Mouse (Mus musculus) hindbrain, embryonic 14.5 days (tissue): ENCODE data around the gene Irgc1. TPM values are rescaled to one million over a fixed set of nuclear protein-coding genes. Genes with fewer than 3 reads are reported as not detected.

Source experiments
- ATAC-seq: fragments of 200-750 bp; cut with Nextera tagmentation; 2 replicates; pipeline ENCODE4 v1.8.0; 2017; ENCODE audit warnings: moderate number of reproducible peaks, mild to moderate bottlenecking, moderate TSS enrichment, moderate library complexity; ENCODE audit not compliant: low FRiP score
- DNase-seq: peaks from one replicate; pipeline ENCODE4 v3.0.0-alpha.2; 2015; ENCODE audit warnings: low spot score
- H3K27ac ChIP-seq: fragments of 300-500 bp; sonication (generic); 2 replicates; pipeline ENCODE4 v1.5.1; 2014; ENCODE audit warnings: mild to moderate bottlenecking, moderate library complexity
- H3K27me3 ChIP-seq: fragments of 300-500 bp; sonication (generic); 2 replicates; pipeline ENCODE4 v1.6.1; 2014; ENCODE audit warnings: mild to moderate bottlenecking, low read length, mixed read lengths; ENCODE audit not compliant: control insufficient read depth, insufficient read depth
- H3K36me3 ChIP-seq: fragments of 300-500 bp; sonication (generic); replicated peaks from 2 replicates; pipeline ENCODE4 v1.6.1; 2014; ENCODE audit not compliant: control insufficient read depth, insufficient read depth
- H3K4me1 ChIP-seq: fragments of 300-500 bp; sonication (generic); replicated peaks from 2 replicates; pipeline ENCODE4 v1.6.1; 2014; ENCODE audit warnings: antibody characterized with exemption, low read length, mixed read lengths; ENCODE audit not compliant: control insufficient read depth, insufficient read depth
- H3K4me2 ChIP-seq: fragments of 300-500 bp; sonication (generic); replicated peaks from 2 replicates; pipeline ENCODE4 v1.6.1; 2014; ENCODE audit warnings: mild to moderate bottlenecking, moderate library complexity
- H3K4me3 ChIP-seq: fragments of 300-500 bp; sonication (generic); replicated peaks from 2 replicates; pipeline ENCODE4 v1.5.1; 2014; ENCODE audit warnings: mild to moderate bottlenecking, low read length
- H3K9ac ChIP-seq: fragments of 300-500 bp; sonication (generic); 2 replicates; pipeline ENCODE4 v1.6.1; 2014
- H3K9me3 ChIP-seq: fragments of 300-500 bp; sonication (generic); 2 replicates; pipeline ENCODE4 v1.6.1; 2016; ENCODE audit warnings: low read length; ENCODE audit not compliant: control insufficient read depth
- WGBS: fragments of 180-500 bp; shearing (Covaris S2); extraction: QIAGEN DNeasy Blood & Tissue Kit; methylation state at CpG from one replicate; pipeline ENCODE4 v1.1.7; 2014; 5-methylcytosine and 5-hydroxymethylcytosine counted together
- polyA plus RNA-seq: library from polyadenylated mRNA; unstranded; fragments of >200 nt; fragmentation: Nextera tagmentation; extraction: Ambion mirVana; gene quantifications from 2 replicates; pipeline ENCODE4 v1.2.1, GENCODE M21; 2014

Irgc1 gene
- polyA plus RNA-seq, 1 experiment from 2014 or later, result not detected

DNA sequence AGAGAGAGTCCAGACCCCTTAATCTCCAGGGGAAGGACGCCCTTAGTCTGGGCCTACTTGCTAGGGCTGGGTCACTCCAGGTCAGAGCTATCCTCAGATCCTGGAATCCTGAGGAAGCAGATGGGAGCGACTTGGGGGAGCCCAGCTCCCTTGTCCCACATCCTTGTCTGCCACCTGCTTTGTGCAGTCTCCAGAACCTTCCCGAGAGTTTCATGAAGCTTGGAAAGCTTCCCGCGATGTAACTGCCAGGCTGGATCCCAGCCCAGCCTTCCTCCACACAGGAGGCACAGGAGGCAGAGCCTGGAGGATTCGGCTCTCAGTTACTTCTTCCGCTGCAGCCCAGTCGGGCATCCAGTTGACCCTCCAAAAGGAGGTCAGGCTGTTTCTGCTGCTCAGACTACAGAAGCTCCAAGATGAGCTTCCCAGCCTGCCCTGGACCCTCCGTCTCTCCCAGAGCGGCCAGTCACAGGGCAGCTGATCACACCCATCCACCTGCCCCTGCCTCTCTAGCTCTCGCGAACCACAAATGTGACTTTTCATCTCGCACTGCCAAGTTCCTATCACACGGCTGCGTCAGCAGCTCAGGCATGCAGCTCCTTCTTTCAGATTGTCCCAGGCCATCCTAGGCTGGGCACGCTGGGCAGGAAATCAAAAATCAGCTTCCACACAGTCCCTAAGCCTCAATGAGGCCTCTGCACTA lies 22.5 kb downstream of the Irgc1 start:
- Histone ChIP-seq H3K9ac (no peak overlapping the region), H3K9me3 (no peaks in the 10 kb centered on the region), H3K36me3 (no peaks in the 10 kb centered on the region), H3K27me3 (no peaks in the 10 kb centered on the region; the same call in 1 of the 2 replicates), H3K4me1 (no peaks in the 10 kb centered on the region), H3K4me3 (no peak overlapping the region), H3K4me2 (no peak overlapping the region), H3K27ac (no peak overlapping the region)
- 68% methylated on average over 16 of the region's 16 CpGs for WGBS
- ATAC-seq (no peak), DNase-seq (peak; percentile 39)

DNA sequence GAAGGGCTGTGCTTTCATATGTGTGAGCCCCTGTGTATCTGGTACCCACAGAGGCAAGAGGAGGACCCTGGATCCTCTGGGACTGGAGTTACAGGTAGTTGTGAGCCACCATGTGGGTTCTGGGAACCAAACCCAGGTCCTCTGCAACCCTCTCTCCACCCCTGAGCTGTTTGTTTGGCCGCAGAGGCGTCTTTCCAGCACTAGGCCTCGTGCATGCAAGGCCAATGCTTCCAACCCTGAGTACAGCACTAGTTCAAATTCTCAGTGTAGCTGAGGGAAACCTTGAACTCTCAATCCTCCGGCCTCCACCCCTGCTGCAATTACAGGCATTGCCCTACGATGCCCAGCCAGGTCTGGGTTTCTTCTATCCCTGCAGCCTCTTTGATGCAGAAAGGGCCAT lies 23.4 kb downstream of the Irgc1 start:
- ATAC-seq (no peak), DNase-seq (no peak)
- no peaks in the 10 kb centered on the region for H3K9me3 ChIP-seq
- H3K4me1 ChIP-seq, result no peaks in the 10 kb centered on the region
- 89% methylated on average over 5 of the region's 5 CpGs for WGBS
- H3K9ac ChIP-seq, result no peak overlapping the region
- no peaks in the 10 kb centered on the region for H3K36me3 ChIP-seq
- no peak overlapping the region for H3K27ac ChIP-seq
- H3K4me3 ChIP-seq, result no peak overlapping the region
- no peak overlapping the region for H3K4me2 ChIP-seq
- no peaks in the 10 kb centered on the region; the same call in 1 of the 2 replicates for H3K27me3 ChIP-seq

DNA sequence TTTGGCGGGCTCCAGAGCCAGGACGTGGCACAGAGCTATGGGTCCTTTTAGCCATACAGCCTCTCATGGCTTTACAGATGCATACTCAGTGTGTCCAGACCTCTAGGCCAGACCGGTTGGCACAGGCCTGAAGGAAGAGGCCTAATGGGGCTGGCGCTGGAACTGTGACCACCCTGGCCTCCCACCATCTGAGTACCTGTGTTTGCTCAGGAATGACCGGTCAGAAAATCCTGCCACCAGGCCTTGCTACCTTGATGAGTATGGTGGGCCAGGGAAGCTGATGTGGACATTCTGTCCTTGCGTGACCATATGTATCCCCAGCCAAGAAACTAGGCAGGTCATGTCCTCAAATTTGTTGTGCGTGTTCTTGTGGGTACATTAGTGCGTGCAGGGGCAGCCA lies 24.9 kb downstream of the Irgc1 start:
- Histone ChIP-seq H3K27ac (no peak overlapping the region), H3K27me3 (no peaks in the 10 kb centered on the region), H3K4me3 (no peak overlapping the region), H3K4me1 (no peaks in the 10 kb centered on the region), H3K4me2 (no peak overlapping the region), H3K36me3 (peaks cover 12% of the 10 kb centered on the region), H3K9ac (no peak overlapping the region), H3K9me3 (no peaks in the 10 kb centered on the region)
- WGBS, result 97% methylated on average over 8 of the region's 8 CpGs
- no peak for ATAC-seq
- DNase-seq, result no peak

DNA sequence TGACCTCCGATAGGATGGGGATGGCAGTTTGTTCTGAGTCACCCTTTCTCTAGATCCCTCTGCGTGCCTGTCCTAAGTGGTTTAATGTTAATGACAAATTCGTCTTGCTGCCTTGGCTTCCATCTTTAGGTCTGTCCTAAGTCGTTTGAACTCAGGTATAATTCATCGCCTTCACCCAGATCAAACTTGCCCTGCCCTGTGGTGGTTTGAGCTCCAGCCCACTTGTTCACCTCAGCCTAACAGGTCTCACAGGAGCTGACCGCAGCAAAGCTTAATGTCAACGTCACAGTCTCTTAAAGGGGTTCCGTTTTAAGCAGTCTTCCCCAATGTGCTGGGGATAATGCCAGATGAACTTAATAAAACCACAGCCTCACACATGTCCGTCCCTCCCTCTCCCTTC lies 26.2 kb downstream of the Irgc1 start:
- Histone ChIP-seq H3K27ac (no peak overlapping the region), H3K36me3 (peaks cover 23% of the 10 kb centered on the region), H3K27me3 (no peaks in the 10 kb centered on the region), H3K9me3 (no peaks in the 10 kb centered on the region), H3K4me3 (no peak overlapping the region), H3K4me1 (no peaks in the 10 kb centered on the region), H3K9ac (no peak overlapping the region), H3K4me2 (no peak overlapping the region)
- 90% methylated on average over 9 of the region's 9 CpGs for WGBS
- ATAC-seq (no peak), DNase-seq (no peak)

DNA sequence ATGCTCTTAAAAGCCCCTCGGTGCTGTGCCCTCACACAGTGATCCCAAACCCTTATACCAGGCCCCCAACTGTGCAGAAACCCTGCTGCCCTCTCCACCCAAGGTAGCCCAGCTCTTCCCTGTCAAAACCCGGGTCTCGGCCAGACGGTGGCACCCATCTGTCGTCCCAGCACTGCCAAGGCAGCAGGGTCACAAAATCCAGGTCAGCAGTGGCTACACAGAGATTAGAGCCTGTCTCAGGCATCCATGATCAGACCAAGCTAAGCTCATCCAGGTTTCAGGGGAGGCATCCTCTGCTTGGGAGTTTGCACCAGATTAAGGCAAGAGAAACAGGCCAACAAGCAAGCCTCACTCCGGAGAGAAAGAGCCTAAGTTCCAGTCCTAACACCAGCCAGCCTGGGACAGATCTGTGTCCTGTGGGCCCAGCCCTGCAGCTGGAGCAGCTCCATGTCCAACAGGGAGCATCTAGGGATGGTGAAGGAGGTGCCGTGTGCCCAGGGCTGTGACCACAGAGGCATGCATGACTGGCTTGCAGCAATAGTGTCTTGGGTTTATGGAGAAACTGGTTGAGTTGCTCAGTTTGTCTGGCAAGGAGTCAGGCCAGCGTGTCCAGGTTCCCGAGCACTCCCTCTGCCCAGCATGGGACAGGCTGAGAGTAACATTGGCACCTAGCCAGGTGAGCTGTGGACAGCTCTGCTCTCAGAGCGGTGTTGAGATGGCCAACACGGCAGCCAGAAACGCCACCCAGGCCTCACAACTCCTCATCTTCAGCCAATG lies 28.0 kb downstream of the Irgc1 start:
- H3K9me3 ChIP-seq, result no peaks in the 10 kb centered on the region
- no peak for DNase-seq
- H3K4me3 ChIP-seq, result no peak overlapping the region
- no peak overlapping the region for H3K27ac ChIP-seq
- peaks cover 7% of the 10 kb centered on the region for H3K4me1 ChIP-seq
- no peak for ATAC-seq
- H3K27me3 ChIP-seq, result no peaks in the 10 kb centered on the region
- H3K9ac ChIP-seq, result no peak overlapping the region
- peaks cover 31% of the 10 kb centered on the region for H3K36me3 ChIP-seq
- no peak overlapping the region for H3K4me2 ChIP-seq
- WGBS, result 79% methylated on average over 12 of the region's 12 CpGs

DNA sequence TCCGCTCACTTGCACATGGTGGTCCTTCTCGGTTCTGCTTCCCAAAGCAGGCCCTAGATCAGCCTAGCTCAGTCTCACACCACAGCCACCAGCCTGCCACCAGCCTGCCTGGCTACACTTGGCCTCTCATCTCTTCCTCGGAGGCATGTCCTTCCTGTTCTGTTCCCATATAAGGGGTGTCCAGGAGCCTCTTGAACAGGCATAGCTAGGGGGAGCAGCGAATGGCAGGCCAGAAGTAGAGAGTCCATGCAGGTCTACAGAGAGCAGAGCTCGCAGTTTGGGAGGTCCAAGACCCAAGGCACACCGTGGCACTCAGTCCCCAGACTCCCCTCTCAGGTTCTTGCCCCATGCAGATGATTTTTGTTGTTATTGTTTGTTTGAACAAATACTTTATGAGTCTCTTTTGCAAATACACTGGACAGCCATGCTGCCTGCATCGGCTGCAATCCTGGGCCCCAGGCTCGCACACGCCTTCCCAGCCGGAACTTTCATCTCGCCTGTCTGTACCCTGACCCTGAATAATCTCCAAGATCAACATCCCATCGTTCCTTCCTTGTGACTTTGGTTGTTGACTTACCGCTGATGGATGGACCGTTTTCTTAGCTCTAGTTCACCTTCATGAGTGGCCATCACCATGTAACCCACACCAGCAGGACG lies 28.9 kb downstream of the Irgc1 start:
- ATAC-seq (no peak), DNase-seq (no peak)
- H3K27ac ChIP-seq, result no peak overlapping the region
- H3K4me3 ChIP-seq, result no peak overlapping the region
- H3K9ac ChIP-seq, result no peak overlapping the region
- H3K36me3 ChIP-seq, result peaks cover 31% of the 10 kb centered on the region
- no peak overlapping the region for H3K4me2 ChIP-seq
- H3K9me3 ChIP-seq, result no peaks in the 10 kb centered on the region
- H3K4me1 ChIP-seq, result peaks cover 9% of the 10 kb centered on the region
- no peaks in the 10 kb centered on the region for H3K27me3 ChIP-seq
- WGBS, result 93% methylated on average over 15 of the region's 15 CpGs

DNA sequence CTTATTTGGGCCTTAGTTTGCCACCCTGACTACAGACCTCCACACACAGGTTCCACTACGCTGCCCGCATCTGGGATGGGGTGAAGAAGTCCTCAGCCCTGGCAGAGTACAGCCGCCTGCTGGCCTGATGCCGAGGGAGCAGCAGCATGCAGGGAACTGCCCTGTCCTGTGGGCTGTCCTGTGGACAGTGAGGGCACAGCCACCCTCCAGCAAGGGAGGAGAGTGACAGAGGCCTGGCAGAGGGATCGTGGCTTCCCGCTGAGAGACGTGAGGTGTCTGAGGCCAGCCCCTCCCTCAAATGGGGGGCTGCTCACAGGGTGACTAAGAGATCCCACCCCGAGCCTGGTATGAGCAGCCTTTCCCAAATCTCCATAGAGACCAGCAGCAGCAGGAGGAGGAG lies 29.8 kb downstream of the Irgc1 start:
- Histone ChIP-seq H3K4me2 (no peak overlapping the region), H3K27ac (peak overlapping the region; percentile 43; the same call in 1 of the 2 replicates), H3K36me3 (peaks cover 34% of the 10 kb centered on the region), H3K4me3 (no peak overlapping the region), H3K9me3 (no peaks in the 10 kb centered on the region), H3K4me1 (peaks cover 9% of the 10 kb centered on the region), H3K27me3 (no peaks in the 10 kb centered on the region), H3K9ac (no peak overlapping the region)
- ATAC-seq (peak; percentile 44; the same call in 1 of the 2 replicates), DNase-seq (peak; percentile 25)
- 51% methylated on average over 8 of the region's 8 CpGs for WGBS

DNA sequence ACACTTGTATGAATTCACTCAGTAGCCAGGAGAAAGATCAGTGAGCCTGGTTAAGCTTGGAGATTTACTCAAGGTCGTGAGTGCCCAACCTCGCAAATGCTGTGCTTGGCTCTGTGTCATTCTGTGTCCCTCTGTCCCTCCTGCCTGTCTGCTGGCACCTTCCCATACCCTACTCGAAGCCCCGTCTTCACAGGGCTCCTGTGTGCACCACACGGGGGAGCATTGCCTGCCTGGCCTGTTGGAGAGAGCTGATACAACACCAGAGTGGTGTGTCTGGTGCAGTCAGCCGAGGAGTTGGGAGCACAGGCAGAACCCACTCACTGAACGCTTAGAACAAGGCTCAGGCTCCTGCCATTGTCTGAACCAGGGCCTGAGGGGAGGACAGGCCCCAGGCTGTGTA lies 30.4 kb downstream of the Irgc1 start:
- no peak; the same call in 1 of the 2 replicates for ATAC-seq
- no peak overlapping the region for H3K9ac ChIP-seq
- 47% methylated on average over 7 of the region's 7 CpGs for WGBS
- H3K27me3 ChIP-seq, result no peaks in the 10 kb centered on the region
- peak overlapping the region; percentile 43; the same call in 1 of the 2 replicates for H3K27ac ChIP-seq
- H3K4me3 ChIP-seq, result no peak overlapping the region
- H3K4me1 ChIP-seq, result peaks cover 9% of the 10 kb centered on the region
- no peaks in the 10 kb centered on the region for H3K9me3 ChIP-seq
- peaks cover 40% of the 10 kb centered on the region for H3K36me3 ChIP-seq
- H3K4me2 ChIP-seq, result no peak overlapping the region
- DNase-seq, result no peak

DNA sequence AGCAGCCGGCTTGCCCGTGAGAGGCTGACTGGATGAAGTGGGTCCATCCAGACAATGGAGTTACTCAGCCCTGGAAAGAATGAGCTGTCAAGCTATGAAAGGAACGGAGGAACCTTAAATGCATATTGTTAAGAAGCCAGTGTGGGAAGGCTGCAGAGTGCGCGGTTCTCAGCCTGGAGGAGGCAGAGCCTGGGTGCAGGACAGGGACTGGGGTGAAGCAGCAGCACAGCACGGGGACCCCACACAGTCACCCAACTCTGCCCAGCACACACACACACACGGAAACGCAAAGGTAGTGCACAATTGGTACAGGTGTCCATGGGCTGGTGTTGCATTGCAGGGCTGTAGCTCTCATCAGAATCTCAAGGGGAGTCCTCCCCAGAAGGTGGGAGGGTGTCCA lies 32.5 kb downstream of the Irgc1 start:
- Histone ChIP-seq H3K4me1 (peaks cover 9% of the 10 kb centered on the region), H3K27me3 (no peaks in the 10 kb centered on the region), H3K27ac (no peak overlapping the region), H3K36me3 (peaks cover 49% of the 10 kb centered on the region), H3K9ac (no peak overlapping the region), H3K9me3 (no peaks in the 10 kb centered on the region), H3K4me3 (no peak overlapping the region), H3K4me2 (no peak overlapping the region)
- 15% methylated on average over 8 of the region's 8 CpGs for WGBS
- ATAC-seq (no peak), DNase-seq (no peak)
